Mouse (Mus musculus) stomach, embryonic 16.5 days (tissue): ENCODE data around the gene Rcc2. TPM values are rescaled to one million over a fixed set of nuclear protein-coding genes. Genes with fewer than 3 reads are reported as not detected.
A peak's percentile ranks its signal among the peaks of the same experiment; 100 is the strongest.

ENCODE experiments used
- ATAC-seq: fragments of 200-750 bp; cut with Nextera tagmentation; 2 replicates; pipeline ENCODE4 v1.8.0; 2017; ENCODE audit warnings: moderate number of reproducible peaks, moderate TSS enrichment; ENCODE audit not compliant: insufficient read depth, low FRiP score
- H3K27ac ChIP-seq: fragments of 300-500 bp; sonication (generic); 2 replicates; pipeline ENCODE4 v1.5.1; 2014; ENCODE audit warnings: low read length
- H3K27me3 ChIP-seq: fragments of 300-500 bp; sonication (generic); 2 replicates; pipeline ENCODE4 v1.6.1; 2014; ENCODE audit warnings: low read length, control low read depth, mixed read lengths; ENCODE audit not compliant: control insufficient read depth, insufficient read depth
- H3K36me3 ChIP-seq: fragments of 300-500 bp; sonication (generic); 2 replicates; pipeline ENCODE4 v1.6.1; 2014; ENCODE audit warnings: low read length; ENCODE audit not compliant: control insufficient read depth, insufficient read depth
- H3K4me1 ChIP-seq: fragments of 300-500 bp; sonication (generic); 2 replicates; pipeline ENCODE4 v1.6.1; 2014; ENCODE audit warnings: low read length, control low read depth, mixed read lengths; ENCODE audit not compliant: control insufficient read depth, insufficient read depth
- H3K4me2 ChIP-seq: fragments of 300-500 bp; sonication (generic); 2 replicates; pipeline ENCODE4 v1.6.1; 2014; ENCODE audit warnings: low read depth, low read length, mixed read lengths
- H3K4me3 ChIP-seq: fragments of 300-500 bp; sonication (generic); replicated peaks from 2 replicates; pipeline ENCODE4 v1.5.1; 2014; ENCODE audit warnings: mild to moderate bottlenecking, low read length
- H3K9ac ChIP-seq: fragments of 300-500 bp; sonication (generic); 2 replicates; pipeline ENCODE4 v1.6.1; 2014; ENCODE audit warnings: low read length
- H3K9me3 ChIP-seq: fragments of 300-500 bp; sonication (generic); replicated peaks from 2 replicates; pipeline ENCODE4 v1.6.1; 2016; ENCODE audit warnings: low read length, control low read depth; ENCODE audit not compliant: control insufficient read depth
- WGBS: fragments of 180-500 bp; shearing (Covaris S2); extraction: QIAGEN DNeasy Blood & Tissue Kit; methylation state at CpG from one replicate; pipeline ENCODE4 v1.1.7; 2014; 5-methylcytosine and 5-hydroxymethylcytosine counted together
- polyA plus RNA-seq: library from polyadenylated mRNA; unstranded; fragments of >200 nt; fragmentation: Nextera tagmentation; extraction: Ambion mirVana; gene quantifications from 2 replicates; pipeline ENCODE4 v1.2.1, GENCODE M21; 2015

Gene Rcc2
- polyA plus RNA-seq, result 15.1 and 16.2 TPM in 2 replicates

DNA sequence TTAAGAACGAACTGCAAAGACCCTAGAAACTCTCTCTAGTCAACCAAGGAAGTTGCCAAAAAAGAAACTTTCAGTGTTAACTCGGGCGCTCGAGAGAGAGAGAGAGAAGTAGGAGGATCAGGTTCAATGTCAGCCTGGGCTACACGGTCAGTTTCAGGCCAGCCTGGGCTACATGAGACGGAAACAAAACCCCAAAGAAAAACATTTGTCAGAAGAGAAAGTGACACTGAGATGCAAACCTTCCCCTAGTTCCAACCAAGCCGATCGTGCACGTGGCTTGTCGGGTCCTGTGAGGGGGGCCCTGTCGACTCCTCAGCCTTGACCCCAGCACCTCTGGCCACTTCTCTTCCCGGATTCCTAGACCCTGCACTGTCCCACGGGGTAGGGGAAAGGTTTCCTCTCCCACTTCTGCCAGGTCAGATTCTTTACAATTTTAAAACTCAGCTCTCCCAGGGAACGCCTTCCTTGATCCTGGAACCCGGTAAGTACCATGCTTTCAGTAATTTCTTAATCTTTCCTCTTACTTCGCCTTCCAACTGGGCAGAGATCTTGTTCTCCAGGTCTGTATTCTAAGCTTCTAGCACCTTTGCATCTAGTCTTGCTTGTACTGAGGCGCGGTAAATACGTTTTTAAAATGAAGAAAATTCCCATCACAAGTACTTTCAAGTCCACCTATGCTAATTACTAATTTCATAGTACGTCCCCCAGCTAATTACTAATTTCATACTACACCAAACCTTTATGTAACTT, at the start of gene Rcc2:
TSS of gene Rcc2 (plus strand) at position 273 of the 750 bp plus-strand sequence.
- H3K4me2 ChIP-seq, result peak within 1 kb of the TSS; percentile 81
- H3K4me3 ChIP-seq, result peak within 1 kb of the TSS; percentile 85
- H3K4me1 ChIP-seq, result peaks cover 29% of the 10 kb centered on the region
- peak within 1 kb of the TSS; percentile 98 for H3K27ac ChIP-seq
- peak within 1 kb of the TSS; percentile 90 for H3K9ac ChIP-seq
- WGBS, result 8% methylated on average over 20 of the region's 20 CpGs
- no peaks in the 10 kb centered on the region; the same call in 1 of the 2 replicates for H3K27me3 ChIP-seq
- ATAC-seq, result no peak
- H3K36me3 ChIP-seq, result no peaks in the 10 kb centered on the region; the same call in 1 of the 2 replicates
- H3K9me3 ChIP-seq, result no peaks in the 10 kb centered on the region

DNA sequence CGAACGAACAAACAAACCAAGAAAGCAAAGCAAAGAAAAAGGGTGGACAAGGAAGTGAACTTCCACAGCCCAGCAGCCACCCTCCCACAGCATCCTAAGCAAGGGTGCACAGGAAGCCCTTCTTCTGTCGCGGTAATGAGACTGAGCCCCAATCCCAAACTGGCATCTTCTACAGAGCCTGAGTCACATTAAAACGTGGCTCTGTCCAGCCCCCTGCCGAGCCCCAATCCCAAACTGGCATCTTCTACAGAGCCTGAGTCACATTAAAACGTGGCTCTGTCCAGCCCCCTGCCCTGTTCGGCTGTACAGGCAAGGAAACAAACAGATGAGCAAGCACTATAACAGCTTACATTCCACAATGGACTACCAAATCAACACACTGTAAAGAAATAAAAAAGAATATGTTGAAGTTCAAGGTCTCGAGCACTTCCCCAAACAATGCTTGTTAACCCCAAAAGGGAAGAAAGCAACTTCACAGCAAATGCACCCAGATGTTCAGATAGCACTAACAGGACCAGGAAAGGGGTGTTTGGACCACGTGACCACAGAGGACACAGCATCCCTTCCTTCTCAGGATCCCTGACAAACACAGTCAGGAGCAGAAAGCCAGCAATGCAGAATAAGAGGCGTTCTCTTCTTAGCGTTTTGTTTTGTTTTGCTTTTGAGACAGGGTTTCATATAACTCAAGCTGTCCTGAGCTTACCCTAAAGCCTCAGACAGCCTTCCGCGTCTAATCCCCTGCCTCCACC, 46.3 kb upstream of the Rcc2 start:
- WGBS, result 30% methylated on average over 14 of the region's 14 CpGs
- Histone ChIP-seq H3K4me2 (no peak overlapping the region), H3K36me3 (no peaks in the 10 kb centered on the region), H3K9me3 (no peaks in the 10 kb centered on the region), H3K4me3 (no peak overlapping the region), H3K4me1 (peaks cover 25% of the 10 kb centered on the region), H3K9ac (no peak overlapping the region), H3K27me3 (no peaks in the 10 kb centered on the region), H3K27ac (peak overlapping the region; percentile 51)
- no peak for ATAC-seq

DNA sequence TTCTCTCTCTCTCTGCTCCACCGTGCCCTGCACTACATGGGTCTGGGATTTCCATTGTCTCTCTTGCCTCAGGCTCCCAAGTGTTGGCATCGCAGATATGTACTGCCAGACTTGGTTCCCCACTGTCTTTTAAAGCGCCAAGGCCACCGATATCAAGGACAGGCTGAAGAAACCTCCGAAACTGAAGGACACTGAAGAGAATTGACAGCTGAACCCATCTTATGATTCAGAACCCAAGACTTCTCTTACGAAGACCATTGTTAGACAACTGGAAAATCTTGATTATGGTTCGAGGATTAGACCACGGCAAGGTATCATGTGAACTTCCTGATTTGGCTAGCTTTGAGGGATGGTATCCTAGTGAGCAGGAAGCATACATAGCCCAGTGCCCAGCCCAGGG, 45.5 kb upstream of the Rcc2 start:
- H3K9ac ChIP-seq, result no peak overlapping the region

DNA sequence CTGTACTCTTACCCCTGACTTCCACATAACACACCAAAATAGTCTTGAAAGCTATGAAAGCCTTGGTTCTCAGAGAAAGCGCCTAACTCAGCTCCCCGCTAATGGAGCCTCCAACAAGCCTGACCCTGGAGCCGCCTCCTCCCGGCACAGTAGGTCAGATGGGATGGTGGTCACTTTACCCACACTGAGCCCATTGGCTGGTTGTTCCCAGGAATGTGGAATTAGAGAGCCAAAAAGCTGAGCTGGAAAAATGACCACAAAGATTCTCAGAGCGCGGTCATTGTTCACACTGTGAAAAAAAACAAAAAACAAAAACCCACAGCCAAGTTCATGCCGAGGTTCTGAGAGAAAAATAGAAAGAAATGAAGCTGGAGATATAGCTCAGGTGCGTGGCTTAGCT, 43.8 kb upstream of the Rcc2 start:
- H3K27me3 ChIP-seq, result no peaks in the 10 kb centered on the region
- no peak overlapping the region for H3K27ac ChIP-seq
- no peak for ATAC-seq
- H3K9me3 ChIP-seq, result no peaks in the 10 kb centered on the region
- H3K4me2 ChIP-seq, result no peak overlapping the region
- 71% methylated on average over 8 of the region's 8 CpGs for WGBS
- peaks cover 20% of the 10 kb centered on the region for H3K4me1 ChIP-seq
- H3K4me3 ChIP-seq, result no peak overlapping the region
- no peak overlapping the region for H3K9ac ChIP-seq
- no peaks in the 10 kb centered on the region for H3K36me3 ChIP-seq

More for the DNA sequence above, 45.5 kb upstream of the Rcc2 start:
- no peaks in the 10 kb centered on the region for H3K36me3 ChIP-seq
- peaks cover 20% of the 10 kb centered on the region for H3K4me1 ChIP-seq
- H3K4me3 ChIP-seq, result no peak overlapping the region
- no peak for ATAC-seq
- H3K27me3 ChIP-seq, result no peaks in the 10 kb centered on the region
- no peaks in the 10 kb centered on the region for H3K9me3 ChIP-seq
- 68% methylated on average over 8 of the region's 8 CpGs for WGBS
- H3K27ac ChIP-seq, result no peak overlapping the region
- H3K4me2 ChIP-seq, result no peak overlapping the region

DNA sequence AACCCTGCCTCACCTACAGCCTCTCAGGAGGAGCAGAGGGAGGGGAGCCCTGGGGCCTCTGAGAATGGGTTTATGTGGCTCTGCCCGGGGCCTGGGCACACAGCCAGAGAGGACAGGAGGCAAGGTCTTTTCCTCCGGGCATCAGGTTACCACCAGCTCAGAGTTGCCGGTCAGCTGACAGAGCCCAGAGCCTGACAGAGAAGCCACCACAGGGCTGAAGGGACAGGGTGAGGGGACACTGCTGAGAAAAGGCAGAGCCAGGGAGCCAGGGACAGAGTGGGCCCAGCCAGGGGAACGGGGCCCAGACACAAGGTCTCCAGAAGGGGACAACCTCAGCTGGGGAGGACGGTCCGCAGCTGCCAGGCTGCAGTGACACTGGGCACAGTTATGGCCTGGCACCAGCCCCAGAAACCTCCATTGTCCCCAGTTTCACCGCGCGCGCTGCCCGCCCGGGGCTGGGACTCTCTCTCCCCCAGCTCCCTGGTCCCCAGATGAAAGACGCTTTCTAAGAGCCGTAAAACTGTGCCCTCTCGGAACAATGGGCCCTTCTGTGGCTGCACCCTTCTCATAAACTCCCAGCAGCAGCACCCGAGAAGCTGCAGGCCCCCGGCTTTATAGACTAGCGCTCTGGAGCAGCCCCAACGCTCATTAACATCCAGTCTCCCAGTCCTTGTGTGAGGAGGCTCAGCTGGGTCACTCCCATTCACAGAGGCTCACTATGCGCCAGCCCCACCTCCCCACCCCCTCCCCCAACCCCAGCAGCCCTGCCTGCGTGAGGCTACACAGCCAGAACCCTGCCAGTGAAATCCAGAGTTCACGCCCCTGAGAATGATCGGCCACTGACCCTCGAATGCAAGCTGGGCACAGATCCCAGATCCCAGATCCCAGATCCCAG, 42.4 kb upstream of the Rcc2 start:
- H3K27me3 ChIP-seq, result no peaks in the 10 kb centered on the region
- no peaks in the 10 kb centered on the region for H3K9me3 ChIP-seq
- peak overlapping the region; percentile 24 for H3K4me3 ChIP-seq
- peak; percentile 79; the same call in 1 of the 2 replicates for ATAC-seq
- 12% methylated on average over 24 of the region's 24 CpGs for WGBS
- peaks cover 31% of the 10 kb centered on the region for H3K4me1 ChIP-seq
- H3K27ac ChIP-seq, result peak overlapping the region; percentile 91
- no peaks in the 10 kb centered on the region for H3K36me3 ChIP-seq
- peak overlapping the region; percentile 64 for H3K9ac ChIP-seq
- peak overlapping the region; percentile 42 for H3K4me2 ChIP-seq

DNA sequence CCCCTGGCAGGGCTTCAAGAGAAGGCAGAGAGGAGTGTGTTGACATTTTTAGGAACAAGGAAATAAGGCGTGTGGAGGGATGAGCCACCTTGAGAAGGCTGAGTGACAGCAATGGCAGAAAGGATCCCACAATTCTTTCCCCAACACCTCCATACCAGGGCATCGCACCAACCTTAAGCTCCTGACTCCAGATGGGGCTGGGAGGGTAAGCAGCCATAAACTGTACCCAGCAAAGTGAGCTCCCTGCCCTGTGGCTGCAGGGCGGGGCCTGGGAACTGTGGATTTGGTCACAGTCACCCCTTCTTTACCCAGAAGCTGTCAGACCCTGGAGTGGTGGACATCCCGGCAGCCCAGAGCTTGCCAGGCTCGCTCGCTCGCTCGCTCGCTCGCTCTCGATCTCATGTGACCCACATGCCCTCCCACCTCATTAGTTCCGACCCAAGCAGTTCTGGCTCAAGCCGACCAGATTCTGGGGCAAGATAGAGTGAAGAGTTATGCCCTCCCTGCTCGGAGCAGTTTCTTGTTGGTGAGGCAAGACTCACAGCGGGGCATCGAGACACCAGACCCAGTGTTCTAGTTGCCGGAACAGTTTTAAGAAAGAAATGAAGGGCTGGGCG, 38.8 kb upstream of the Rcc2 start:
- Histone ChIP-seq H3K4me2 (no peak overlapping the region), H3K9ac (no peak overlapping the region), H3K9me3 (no peaks in the 10 kb centered on the region), H3K27ac (no peak overlapping the region), H3K27me3 (no peaks in the 10 kb centered on the region), H3K36me3 (no peaks in the 10 kb centered on the region), H3K4me3 (no peak overlapping the region), H3K4me1 (peaks cover 34% of the 10 kb centered on the region)
- ATAC-seq, result no peak
- 71% methylated on average over 18 of the region's 18 CpGs for WGBS

DNA sequence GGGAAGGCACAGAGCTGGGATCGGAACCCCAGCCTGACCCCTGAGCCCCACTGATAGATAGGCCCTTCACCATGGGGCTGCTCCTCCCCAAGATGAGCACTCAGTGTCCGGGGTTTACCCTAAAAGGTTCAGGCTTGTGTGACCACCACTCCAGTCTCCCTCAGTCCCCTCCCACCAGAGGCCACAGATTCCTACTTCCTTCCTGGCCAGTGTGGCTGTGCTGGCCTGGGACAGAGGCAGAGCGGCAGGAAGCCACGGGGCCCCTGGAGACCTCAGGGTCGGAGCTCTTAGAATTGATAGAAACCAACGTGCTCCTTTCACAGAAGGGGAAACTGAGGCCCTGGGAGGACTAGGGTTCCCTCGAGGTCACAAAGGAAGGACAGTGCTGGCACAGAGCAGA, 37.9 kb upstream of the Rcc2 start:
- peak overlapping the region; percentile 46 for H3K9ac ChIP-seq
- H3K4me3 ChIP-seq, result no peak overlapping the region
- H3K4me1 ChIP-seq, result peaks cover 26% of the 10 kb centered on the region
- WGBS, result 32% methylated on average over 7 of the region's 7 CpGs
- peak overlapping the region; percentile 15; the same call in 1 of the 2 replicates for H3K27ac ChIP-seq
- no peaks in the 10 kb centered on the region for H3K36me3 ChIP-seq
- no peak for ATAC-seq
- H3K4me2 ChIP-seq, result no peak overlapping the region
- H3K27me3 ChIP-seq, result no peaks in the 10 kb centered on the region
- no peaks in the 10 kb centered on the region for H3K9me3 ChIP-seq

DNA sequence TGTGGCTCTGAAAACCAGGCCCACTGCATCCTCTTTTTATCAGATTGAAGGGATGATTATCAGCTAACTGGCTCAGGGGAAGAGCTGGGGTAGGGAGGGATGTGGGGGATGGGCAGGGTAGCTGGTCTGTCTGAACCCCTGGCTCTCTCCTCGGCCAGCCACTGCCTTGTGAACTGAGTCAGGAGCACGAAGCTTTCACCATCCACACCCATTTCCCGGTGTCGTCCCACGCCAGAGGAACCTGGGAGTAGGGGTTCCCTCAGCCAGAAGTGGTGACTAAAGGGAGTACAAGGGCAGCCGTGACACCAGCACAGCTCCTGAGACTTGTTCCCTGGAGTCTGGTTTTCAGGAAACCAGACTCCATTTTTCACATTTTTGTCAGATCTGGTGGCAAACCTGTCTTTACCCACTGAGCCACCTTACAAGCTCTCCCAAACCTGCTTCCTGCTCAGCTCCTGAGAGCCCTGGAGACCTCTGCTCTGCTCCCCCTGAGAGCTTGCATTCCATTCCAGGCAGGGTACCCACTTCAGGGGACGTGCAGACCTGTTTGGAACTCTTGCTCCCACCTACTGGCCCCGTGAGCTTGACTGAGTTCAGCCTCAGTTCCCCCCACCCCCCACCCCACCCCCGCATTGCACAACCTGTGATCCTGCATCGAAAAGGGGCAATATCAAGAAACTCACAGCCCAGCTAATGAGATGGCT, 37.3 kb upstream of the Rcc2 start:
- 37% methylated on average over 10 of the region's 10 CpGs for WGBS
- H3K9me3 ChIP-seq, result no peaks in the 10 kb centered on the region
- H3K36me3 ChIP-seq, result no peaks in the 10 kb centered on the region
- H3K27me3 ChIP-seq, result no peaks in the 10 kb centered on the region
- peak overlapping the region; percentile 46; the same call in 1 of the 2 replicates for H3K9ac ChIP-seq
- H3K4me1 ChIP-seq, result peaks cover 20% of the 10 kb centered on the region
- ATAC-seq, result no peak
- H3K4me2 ChIP-seq, result no peak overlapping the region
- H3K4me3 ChIP-seq, result no peak overlapping the region
- peak overlapping the region; percentile 15; the same call in 1 of the 2 replicates for H3K27ac ChIP-seq
